Mouse (Mus musculus) olfactory bulb, adult 2 months (tissue): ENCODE results near the gene Tmem100.

ENCODE experiments used
- CTCF ChIP-seq: fragments of 200-500 bp; IDR thresholded peaks from 2 replicates; pipeline ENCODE4 v1.5.1; 2012; ENCODE audit warnings: low read depth, mild to moderate bottlenecking, low read length, moderate library complexity; ENCODE audit not compliant: insufficient read depth
- POLR2A ChIP-seq: fragments of 200-500 bp; IDR thresholded peaks from 2 replicates; pipeline ENCODE4 v1.6.1; 2012; ENCODE audit warnings: mild to moderate bottlenecking, low read depth, low read length, moderate library complexity; ENCODE audit not compliant: insufficient read depth

DNA sequence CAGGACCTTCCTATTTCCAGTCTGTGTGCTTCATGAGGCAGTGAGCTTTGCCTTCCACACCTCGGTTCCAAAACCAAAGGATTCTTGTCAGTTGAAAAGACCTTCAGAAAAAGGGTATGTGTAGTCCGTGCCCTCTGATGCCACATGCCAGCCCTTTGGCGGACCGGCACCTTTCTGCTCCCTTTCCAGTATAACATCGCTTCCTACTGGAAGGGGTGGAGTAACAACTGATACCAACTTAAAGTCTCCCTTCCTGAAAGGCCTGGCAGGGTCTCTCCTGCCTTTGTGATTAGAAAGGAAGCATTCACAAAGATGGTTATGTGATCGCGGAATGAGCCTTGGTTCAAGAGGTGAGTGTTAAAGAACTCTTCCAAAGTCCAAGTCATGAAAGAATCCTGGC lies 19.9 kb downstream of the Tmem100 start:
- TF ChIP-seq CTCF (no peak), POLR2A (no peak)
